Mouse (Mus musculus): ENCODE measurements around the gene Dpy19l1. TPM values are rescaled to one million over a fixed set of nuclear protein-coding genes. Genes with fewer than 3 reads are reported as not detected.

The Dpy19l1 gene
- polyA plus RNA-seq, 1 experiment from 2014 or later, result 8.9 TPM

GRCm38 (mm10) chr9:24425679-24426078, 77.3 kb downstream of the Dpy19l1 start:
- TF ChIP-seq EP300 (IDR thresholded peaks at IDR 0.05; ENCODE audit: low read depth), result no peak
- TF ChIP-seq CTCF (IDR thresholded peaks at IDR 0.05; ENCODE audit: low read depth), result no peak
- Histone ChIP-seq H3K9ac (replicated peaks) (no peak overlapping the region), H3K36me3 (replicated peaks; ENCODE audit: insufficient read depth, low read length) (peaks cover 42% of the 10 kb centered on the region), H3K4me2 (ENCODE audit: low read depth, low read length) (no peak overlapping the region), H3K27ac (ENCODE audit: low read depth) (no peak overlapping the region), H3K4me1 (ENCODE audit: insufficient read depth) (no peaks in the 10 kb centered on the region), H3K9me3 (ENCODE audit: low read length) (no peaks in the 10 kb centered on the region), H3K4me3 (ENCODE audit: low read depth, low read length) (no peak overlapping the region), H3K27me3 (ENCODE audit: insufficient read depth, low read length) (no peaks in the 10 kb centered on the region)
- DNase-seq (no peak), ATAC-seq (no peak)
- 89% methylated on average over 1 of the region's 1 CpGs for WGBS (ENCODE audit: insufficient replicate concordance)

DNA sequence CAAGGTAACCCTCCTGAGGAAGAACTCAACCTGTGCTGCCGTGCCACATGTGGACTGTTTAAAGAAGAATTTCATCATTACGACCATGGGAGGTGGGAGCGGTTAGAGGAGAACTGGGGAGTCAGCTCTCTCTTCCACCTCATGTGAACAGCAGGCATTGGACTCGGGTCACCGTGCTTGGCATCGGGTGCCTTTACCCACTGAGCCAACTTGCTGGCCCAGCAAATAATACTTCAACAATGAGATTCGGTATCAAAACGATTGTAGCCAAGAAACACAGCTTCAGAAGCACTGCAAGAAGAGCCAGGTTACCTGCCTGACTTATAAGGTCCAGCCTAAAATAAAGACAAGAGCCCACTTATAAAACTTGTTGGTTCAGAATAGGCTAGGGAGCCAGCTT, 79.7 kb downstream of the Dpy19l1 start:
- Histone ChIP-seq H3K9ac (replicated peaks) (no peak overlapping the region), H3K4me3 (ENCODE audit: low read depth, low read length) (no peak overlapping the region), H3K36me3 (replicated peaks; ENCODE audit: insufficient read depth, low read length) (peaks cover 45% of the 10 kb centered on the region), H3K4me1 (ENCODE audit: insufficient read depth) (no peaks in the 10 kb centered on the region), H3K4me2 (ENCODE audit: low read depth, low read length) (no peak overlapping the region), H3K9me3 (ENCODE audit: low read length) (no peaks in the 10 kb centered on the region), H3K27me3 (ENCODE audit: insufficient read depth, low read length) (no peaks in the 10 kb centered on the region), H3K27ac (ENCODE audit: low read depth) (no peak overlapping the region)
- TF ChIP-seq EP300 (IDR thresholded peaks at IDR 0.05; ENCODE audit: low read depth), result no peak
- no peak for TF ChIP-seq CTCF (IDR thresholded peaks at IDR 0.05; ENCODE audit: low read depth)
- ATAC-seq (no peak), DNase-seq (no peak)
- 89% methylated on average over 8 of the region's 8 CpGs for WGBS (ENCODE audit: insufficient replicate concordance)

DNA sequence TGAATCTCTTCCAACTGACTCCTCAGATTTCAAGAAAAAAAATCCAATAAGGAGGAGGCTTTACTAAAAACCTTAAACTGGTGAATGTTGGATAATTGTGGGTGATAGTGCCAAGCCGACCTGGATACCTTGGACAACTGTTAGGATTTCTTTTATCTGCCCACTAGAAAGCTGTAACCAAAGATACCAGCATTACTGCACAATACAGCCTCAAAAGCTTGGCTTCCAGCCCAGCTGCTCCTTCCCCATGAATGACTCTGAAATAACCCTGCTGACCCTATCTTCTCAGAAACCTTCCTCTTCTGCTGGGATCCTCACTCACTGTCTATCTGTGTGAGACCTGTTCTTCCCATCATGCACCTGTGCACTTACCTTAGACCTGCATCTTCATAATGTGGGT, 81.1 kb downstream of the Dpy19l1 start:
- WGBS (ENCODE audit: insufficient replicate concordance), result 74% methylated on average over 1 of the region's 1 CpGs
- Histone ChIP-seq H3K27me3 (ENCODE audit: insufficient read depth, low read length) (no peaks in the 10 kb centered on the region), H3K4me1 (ENCODE audit: insufficient read depth) (no peaks in the 10 kb centered on the region), H3K4me3 (ENCODE audit: low read depth, low read length) (no peak overlapping the region), H3K36me3 (replicated peaks; ENCODE audit: insufficient read depth, low read length) (peaks cover 41% of the 10 kb centered on the region), H3K9me3 (ENCODE audit: low read length) (no peaks in the 10 kb centered on the region), H3K4me2 (ENCODE audit: low read depth, low read length) (no peak overlapping the region), H3K27ac (ENCODE audit: low read depth) (no peak overlapping the region), H3K9ac (replicated peaks) (no peak overlapping the region)
- TF ChIP-seq EP300 (IDR thresholded peaks at IDR 0.05; ENCODE audit: low read depth) (no peak), CTCF (IDR thresholded peaks at IDR 0.05; ENCODE audit: low read depth) (no peak)
- ATAC-seq (no peak), DNase-seq (no peak)

GRCm38 (mm10) chr9:24421221-24421620, 81.7 kb downstream of the Dpy19l1 start:
- no peaks in the 10 kb centered on the region for H3K4me1 ChIP-seq (ENCODE audit: insufficient read depth)
- peaks cover 41% of the 10 kb centered on the region for H3K36me3 ChIP-seq (replicated peaks; ENCODE audit: insufficient read depth, low read length)
- no peak overlapping the region for H3K27ac ChIP-seq (ENCODE audit: low read depth)
- DNase-seq (no peak), ATAC-seq (no peak)
- H3K4me3 ChIP-seq (ENCODE audit: low read depth, low read length), result no peak overlapping the region
- no peaks in the 10 kb centered on the region for H3K9me3 ChIP-seq (ENCODE audit: low read length)
- TF ChIP-seq EP300 (IDR thresholded peaks at IDR 0.05; ENCODE audit: low read depth) (no peak), CTCF (IDR thresholded peaks at IDR 0.05; ENCODE audit: low read depth) (no peak)
- 81% methylated on average over 3 of the region's 3 CpGs for WGBS (ENCODE audit: insufficient replicate concordance)
- H3K9ac ChIP-seq (replicated peaks), result no peak overlapping the region
- H3K4me2 ChIP-seq (ENCODE audit: low read depth, low read length), result no peak overlapping the region
- no peaks in the 10 kb centered on the region for H3K27me3 ChIP-seq (ENCODE audit: insufficient read depth, low read length)

- Histone ChIP-seq H3K4me2 (ENCODE audit: low read depth, low read length) (no peak overlapping the region), H3K27me3 (ENCODE audit: insufficient read depth, low read length) (no peaks in the 10 kb centered on the region), H3K27ac (ENCODE audit: low read depth) (no peak overlapping the region; the same call in 1 of the 2 replicates), H3K9ac (replicated peaks) (no peak overlapping the region), H3K36me3 (replicated peaks; ENCODE audit: insufficient read depth, low read length) (peaks cover 38% of the 10 kb centered on the region), H3K4me1 (ENCODE audit: insufficient read depth) (no peaks in the 10 kb centered on the region), H3K9me3 (ENCODE audit: low read length) (no peaks in the 10 kb centered on the region), H3K4me3 (ENCODE audit: low read depth, low read length) (no peak overlapping the region)
- DNase-seq (no peak), ATAC-seq (peak; percentile 92)
- WGBS (ENCODE audit: insufficient replicate concordance), result 70% methylated on average over 4 of the region's 4 CpGs
- TF ChIP-seq EP300 (IDR thresholded peaks at IDR 0.05; ENCODE audit: low read depth), result no peak
- TF ChIP-seq CTCF (IDR thresholded peaks at IDR 0.05; ENCODE audit: low read depth), result no peak
These were observed 82.8 kb downstream of the Dpy19l1 start for GRCm38 (mm10) chr9:24420144-24420543.

- Histone ChIP-seq H3K9ac (replicated peaks) (no peak overlapping the region), H3K4me3 (ENCODE audit: low read depth, low read length) (no peak overlapping the region), H3K27me3 (ENCODE audit: insufficient read depth, low read length) (no peaks in the 10 kb centered on the region), H3K36me3 (replicated peaks; ENCODE audit: insufficient read depth, low read length) (peaks cover 41% of the 10 kb centered on the region), H3K4me1 (ENCODE audit: insufficient read depth) (no peaks in the 10 kb centered on the region), H3K9me3 (ENCODE audit: low read length) (no peaks in the 10 kb centered on the region), H3K27ac (ENCODE audit: low read depth) (no peak overlapping the region), H3K4me2 (ENCODE audit: low read depth, low read length) (no peak overlapping the region)
- no peak for TF ChIP-seq EP300 (IDR thresholded peaks at IDR 0.05; ENCODE audit: low read depth)
- TF ChIP-seq CTCF (IDR thresholded peaks at IDR 0.05; ENCODE audit: low read depth), result no peak
- WGBS (ENCODE audit: insufficient replicate concordance), result 87% methylated on average over 5 of the region's 5 CpGs
- ATAC-seq, result no peak
- no peak for DNase-seq
These were observed 84.7 kb downstream of the Dpy19l1 start for GRCm38 (mm10) chr9:24418281-24418680.

DNA sequence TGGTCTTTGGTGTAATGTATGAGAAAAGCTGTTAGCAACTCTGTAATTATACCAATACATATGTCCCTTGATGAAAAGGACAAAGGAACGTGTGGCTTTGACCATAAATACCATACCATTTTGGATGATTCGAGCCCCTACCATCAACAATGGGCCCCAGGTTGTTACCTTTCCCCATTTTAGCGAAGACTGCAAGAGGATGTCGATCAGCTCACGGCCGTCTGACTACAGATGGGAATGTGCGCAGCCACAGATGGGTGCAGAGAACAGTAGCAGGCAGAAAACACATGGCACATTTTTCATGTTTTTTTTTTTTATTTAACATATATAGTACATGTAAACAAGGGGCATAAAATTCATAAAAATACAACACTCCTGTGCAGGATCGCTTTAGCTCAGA, 91.5 kb downstream of the Dpy19l1 start:
- ATAC-seq (no peak), DNase-seq (no peak)
- Histone ChIP-seq H3K4me2 (ENCODE audit: low read depth, low read length) (no peak overlapping the region), H3K4me3 (ENCODE audit: low read depth, low read length) (no peak overlapping the region), H3K4me1 (ENCODE audit: insufficient read depth) (no peaks in the 10 kb centered on the region), H3K27ac (ENCODE audit: low read depth) (no peak overlapping the region), H3K36me3 (replicated peaks; ENCODE audit: insufficient read depth, low read length) (peaks cover 25% of the 10 kb centered on the region), H3K9me3 (ENCODE audit: low read length) (no peaks in the 10 kb centered on the region), H3K27me3 (ENCODE audit: insufficient read depth, low read length) (no peaks in the 10 kb centered on the region), H3K9ac (replicated peaks) (no peak overlapping the region)
- no peak for TF ChIP-seq EP300 (IDR thresholded peaks at IDR 0.05; ENCODE audit: low read depth)
- TF ChIP-seq CTCF (IDR thresholded peaks at IDR 0.05; ENCODE audit: low read depth), result no peak
- WGBS (ENCODE audit: insufficient replicate concordance), result 91% methylated on average over 8 of the region's 8 CpGs

All from liver, postnatal 0 days (tissue).